Mouse (Mus musculus) small intestine, adult 2 months (tissue): Measurements from ENCODE around the gene Fnbp1. TPM values are rescaled to one million over a fixed set of nuclear protein-coding genes. Genes with fewer than 3 reads are reported as not detected.

ENCODE experiments used
- H3K27ac ChIP-seq: fragments of 200-500 bp; 2 replicates; pipeline ENCODE4 v1.5.1; 2012; ENCODE audit warnings: low read depth, low read length, control low read depth, inconsistent platforms; ENCODE audit not compliant: insufficient read depth
- H3K27me3 ChIP-seq: fragments of 200-500 bp; 2 replicates; pipeline ENCODE4 v1.6.1; 2012; ENCODE audit warnings: mild to moderate bottlenecking, moderate library complexity, low read length, inconsistent platforms; ENCODE audit not compliant: control insufficient read depth, insufficient read depth
- H3K36me3 ChIP-seq: fragments of 200-500 bp; 2 replicates; pipeline ENCODE4 v1.6.1; 2012; ENCODE audit warnings: mild to moderate bottlenecking, low read length, control low read depth, inconsistent platforms; ENCODE audit not compliant: control insufficient read depth, insufficient read depth
- H3K4me1 ChIP-seq: fragments of 200-500 bp; 2 replicates; pipeline ENCODE4 v1.6.1; 2012; ENCODE audit warnings: low read length, inconsistent platforms, mixed read lengths; ENCODE audit not compliant: control insufficient read depth, insufficient read depth, insufficient read length
- H3K4me3 ChIP-seq: fragments of 200-500 bp; 2 replicates; pipeline ENCODE4 v1.5.1; 2012; ENCODE audit warnings: low read depth, mild to moderate bottlenecking, control low read depth, inconsistent platforms, low read length, moderate library complexity
- CTCF ChIP-seq: fragments of 200-500 bp; IDR thresholded peaks from 2 replicates; pipeline ENCODE4 v1.5.1; 2012; ENCODE audit warnings: low read depth, mild to moderate bottlenecking, control low read depth, inconsistent platforms, low read length, moderate library complexity, mixed read lengths; ENCODE audit not compliant: insufficient replicate concordance, insufficient read length; ENCODE audit errors: extremely low read depth
- POLR2A ChIP-seq: fragments of 200-500 bp; IDR thresholded peaks from 2 replicates; pipeline ENCODE4 v1.6.1; 2012; ENCODE audit warnings: low read depth, mild to moderate bottlenecking, control low read depth, inconsistent platforms, low read length, moderate library complexity
- WGBS: fragments of 180-500 bp; shearing (Covaris S2); methylation state at CpG from one replicate; pipeline ENCODE4 v1.1.7; 2018; 5-methylcytosine and 5-hydroxymethylcytosine counted together
- polyA plus RNA-seq: library from polyadenylated mRNA; depleted of rRNA; stranded (reverse); fragments of >200 nt; gene quantifications from 2 replicates; pipeline ENCODE4 v1.2.3, GENCODE M21; 2012

The Fnbp1 gene
- polyA plus RNA-seq, 1 experiment, result 28.6 TPM

DNA sequence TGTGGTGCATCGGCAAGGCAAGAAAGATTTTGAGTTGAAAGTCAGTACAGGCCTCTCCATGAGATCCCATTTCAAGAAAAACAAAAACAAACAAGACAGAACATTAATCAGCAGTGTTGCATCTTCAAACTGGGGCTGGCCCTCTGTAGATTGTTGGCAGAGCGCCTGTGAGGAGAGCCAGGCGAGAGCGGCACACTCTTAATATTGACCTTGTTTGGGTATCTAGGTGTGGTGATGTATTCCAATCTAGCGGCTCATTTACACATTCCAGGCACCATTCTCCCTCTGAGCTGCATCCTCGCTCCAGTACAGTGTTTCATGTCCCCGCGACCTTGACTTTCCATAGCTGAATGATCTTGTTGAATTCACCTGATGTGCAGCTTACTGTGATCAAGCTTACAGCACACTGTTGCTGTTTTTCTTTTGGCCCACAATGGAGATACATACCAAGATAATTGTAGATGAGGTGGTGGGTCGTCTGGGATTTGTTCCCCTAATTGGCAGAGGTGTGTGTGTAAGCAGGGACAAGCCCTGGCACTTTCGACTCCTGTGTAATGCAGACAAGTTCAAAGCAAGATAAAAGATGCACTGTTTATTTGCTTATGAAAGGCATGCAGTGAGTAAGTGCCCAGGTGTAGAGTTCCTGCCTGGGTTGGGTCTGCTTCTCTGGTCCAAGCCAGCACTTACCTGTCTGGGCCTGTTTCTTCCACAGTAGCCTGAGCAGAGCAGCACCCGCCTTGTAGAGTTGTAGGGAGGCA, 21.7 kb upstream of the Fnbp1 start:
- Histone ChIP-seq H3K36me3 (peaks cover 18% of the 10 kb centered on the region), H3K4me1 (peaks cover 31% of the 10 kb centered on the region), H3K27ac (peak overlapping the region; percentile 33), H3K27me3 (no peaks in the 10 kb centered on the region), H3K4me3 (no peak overlapping the region)
- TF ChIP-seq POLR2A (no peak), CTCF (no peak)
- WGBS, result 57% methylated on average over 11 of the region's 11 CpGs

DNA sequence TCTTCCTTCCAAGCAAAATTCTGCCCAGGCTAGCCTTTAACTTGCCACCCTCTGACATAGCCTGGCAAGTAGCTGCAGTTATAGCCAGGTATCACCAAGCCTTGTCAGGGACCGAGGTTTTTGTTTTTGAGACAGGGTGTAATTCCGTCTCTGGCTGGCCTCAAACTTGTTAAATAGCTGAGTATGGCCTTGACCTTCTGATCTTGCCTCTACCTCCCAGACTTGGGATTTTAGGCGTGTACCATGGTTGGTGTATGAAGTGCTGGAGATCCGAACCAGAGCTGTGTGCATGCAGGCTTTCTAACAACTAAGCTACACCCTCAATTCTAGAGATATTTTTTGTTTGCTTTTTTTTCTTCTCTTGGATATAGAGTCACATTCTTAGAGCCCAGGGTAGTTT, 19.8 kb upstream of the Fnbp1 start:
- peaks cover 33% of the 10 kb centered on the region for H3K4me1 ChIP-seq
- TF ChIP-seq POLR2A (no peak), CTCF (no peak)
- WGBS, result 70% methylated on average over 4 of the region's 4 CpGs
- H3K4me3 ChIP-seq, result no peak overlapping the region
- peaks cover 4% of the 10 kb centered on the region for H3K36me3 ChIP-seq
- no peaks in the 10 kb centered on the region for H3K27me3 ChIP-seq
- H3K27ac ChIP-seq, result no peak overlapping the region

DNA sequence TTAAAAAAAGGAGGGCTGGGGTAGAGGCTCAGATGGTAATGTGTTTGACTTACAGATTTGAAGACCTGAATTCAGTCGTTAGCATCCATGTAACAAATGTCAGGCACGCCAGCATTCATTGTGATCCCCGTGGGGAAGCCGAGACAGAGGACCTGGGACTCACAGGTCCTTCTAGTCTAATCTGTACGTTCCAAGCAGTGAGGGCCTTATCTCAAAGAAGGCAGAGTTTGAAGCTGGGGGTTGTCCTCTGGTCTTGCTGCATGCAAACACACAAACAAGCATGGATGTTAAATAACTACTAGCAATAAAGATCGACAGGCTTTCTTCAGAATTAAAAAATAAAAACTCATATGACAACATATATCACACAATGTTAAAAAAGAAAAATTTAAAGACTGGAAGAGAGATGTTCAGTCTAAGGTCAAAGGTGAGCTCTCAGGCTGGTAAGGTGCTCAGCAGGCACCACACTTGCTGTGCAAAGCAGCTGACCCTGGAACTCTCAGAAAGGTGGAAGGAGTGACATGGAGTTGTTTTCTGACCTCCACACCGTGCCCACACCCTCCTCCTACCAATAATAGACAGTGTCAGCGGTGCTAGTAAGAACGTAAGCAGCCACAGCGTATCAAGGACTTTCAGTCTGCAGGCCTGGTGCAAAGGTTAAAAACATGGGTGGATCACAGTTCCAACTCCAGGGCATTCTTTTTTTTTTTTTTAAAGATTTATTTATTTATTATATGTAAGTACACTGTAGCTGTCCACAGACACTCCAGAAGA, 18.5 kb upstream of the Fnbp1 start:
- WGBS, result 44% methylated on average over 10 of the region's 10 CpGs
- H3K36me3 ChIP-seq, result peaks cover 2% of the 10 kb centered on the region
- H3K4me1 ChIP-seq, result peaks cover 30% of the 10 kb centered on the region
- no peak overlapping the region for H3K4me3 ChIP-seq
- peak overlapping the region; percentile 95 for H3K27ac ChIP-seq
- no peaks in the 10 kb centered on the region for H3K27me3 ChIP-seq
- TF ChIP-seq POLR2A (no peak), CTCF (no peak)

DNA sequence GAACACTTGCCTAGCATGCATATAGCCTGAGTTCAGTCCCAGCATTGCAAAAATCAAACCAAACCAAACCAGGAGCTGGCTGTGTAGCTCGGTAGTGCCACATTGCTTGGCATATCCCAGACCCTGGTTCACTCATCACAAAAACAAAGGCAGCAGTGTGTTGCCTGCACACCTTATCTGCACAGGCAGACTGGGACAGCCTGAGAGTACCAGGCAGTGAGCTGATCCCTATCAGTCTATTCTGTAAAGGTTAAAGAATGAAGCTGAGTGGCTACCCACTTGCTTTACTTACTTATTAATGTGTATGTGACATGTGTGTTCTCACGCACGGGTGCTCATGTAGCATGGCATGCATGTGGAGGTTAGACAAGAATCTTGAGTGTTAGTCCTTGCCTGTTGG, 15.0 kb upstream of the Fnbp1 start:
- Histone ChIP-seq H3K36me3 (peaks cover 2% of the 10 kb centered on the region), H3K4me3 (no peak overlapping the region), H3K4me1 (peaks cover 17% of the 10 kb centered on the region), H3K27me3 (no peaks in the 10 kb centered on the region), H3K27ac (no peak overlapping the region)
- WGBS, result 78% methylated on average over 3 of the region's 3 CpGs
- no peak for TF ChIP-seq POLR2A
- no peak for TF ChIP-seq CTCF

DNA sequence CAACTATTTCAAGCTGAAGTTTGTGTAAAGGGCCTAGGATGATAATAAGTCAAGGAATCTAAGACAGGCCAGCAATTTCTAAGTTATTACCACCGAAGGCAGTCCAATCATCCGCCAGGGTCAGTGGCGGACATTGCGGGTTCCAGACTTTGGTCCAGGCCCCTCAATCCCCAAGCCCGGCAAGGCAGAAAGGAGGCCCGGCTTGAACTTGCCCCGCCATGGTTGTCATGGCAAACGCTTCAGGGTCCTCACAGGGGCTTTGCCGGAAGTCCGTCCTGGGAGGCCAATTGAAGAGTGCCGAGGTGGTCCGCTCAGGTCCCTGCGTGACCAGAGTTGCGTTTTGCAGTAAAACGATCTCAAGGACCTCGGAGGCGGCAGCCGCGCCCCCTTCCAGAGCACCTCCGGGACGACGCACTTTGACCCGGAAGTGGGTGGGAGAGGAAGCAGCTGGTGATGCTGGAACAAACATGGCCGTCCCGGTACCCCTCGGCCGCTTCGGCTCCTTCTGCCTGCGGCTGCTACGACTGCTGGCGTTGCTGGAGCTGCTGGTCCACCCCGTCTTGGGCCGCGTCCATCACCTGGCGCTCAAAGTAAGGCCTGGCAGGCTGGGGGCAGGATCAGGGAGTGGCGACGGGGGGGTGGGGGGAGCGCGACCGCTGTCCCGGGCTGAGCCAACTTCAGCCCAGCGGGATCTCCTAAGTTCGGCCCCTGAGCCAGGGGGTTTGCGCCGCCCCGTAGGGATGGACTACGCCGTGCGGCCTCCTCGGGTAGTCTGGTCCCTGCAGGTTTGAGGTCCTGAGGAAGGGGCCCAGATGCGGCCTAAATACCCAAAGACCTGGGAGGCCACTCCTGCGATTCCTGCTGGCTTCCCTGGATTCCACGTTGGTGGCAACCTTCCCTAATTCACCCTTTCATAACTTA, 10.3 kb upstream of the Fnbp1 start, which contains the start of gene Gpr107:
TSS of gene Gpr107 (plus strand) at position 425 of the 921 bp plus-strand sequence.
- WGBS, result under 1% methylated on average over 53 of the region's 53 CpGs
- H3K4me3 ChIP-seq, result peak within 1 kb of the TSS; percentile 98

DNA sequence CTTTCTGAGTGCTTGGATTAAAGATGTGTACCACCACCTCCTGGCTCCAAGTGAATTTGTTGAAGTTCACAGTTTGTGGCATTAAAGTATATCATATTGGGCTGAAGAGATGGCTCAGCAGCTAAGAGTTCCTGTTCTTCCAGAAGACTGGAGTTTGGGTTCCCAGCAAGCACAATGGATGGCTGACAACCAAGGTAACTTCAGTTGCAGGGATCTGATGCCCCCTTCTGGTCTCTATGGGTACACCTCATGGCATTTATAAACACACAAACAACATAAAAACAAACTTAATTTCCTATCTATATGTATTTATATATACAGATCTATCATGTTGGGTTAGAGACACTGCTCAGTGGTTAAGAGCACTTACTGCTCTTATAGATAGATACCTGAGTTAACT, 9.0 kb upstream of the Fnbp1 start:
- peaks cover 7% of the 10 kb centered on the region for H3K36me3 ChIP-seq
- no peak overlapping the region for H3K27ac ChIP-seq

More for the DNA sequence above, 10.3 kb upstream of the Fnbp1 start, which contains the start of gene Gpr107:
- Histone ChIP-seq H3K27me3 (no peaks in the 10 kb centered on the region), H3K4me1 (peaks cover 2% of the 10 kb centered on the region), H3K36me3 (peaks cover 3% of the 10 kb centered on the region), H3K27ac (peak within 1 kb of the TSS; percentile 60)
- TF ChIP-seq CTCF (peak; percentile 14; the same call in 1 of the 2 replicates), POLR2A (peak; percentile 27; the same call in 1 of the 2 replicates)

More for the DNA sequence above, 9.0 kb upstream of the Fnbp1 start:
- Histone ChIP-seq H3K4me3 (no peak overlapping the region), H3K27me3 (no peaks in the 10 kb centered on the region), H3K4me1 (no peaks in the 10 kb centered on the region)
- TF ChIP-seq POLR2A (no peak), CTCF (no peak)
